Mouse (Mus musculus) 416B (cell line): Measurements from ENCODE around the gene Zfp609.
"Not testable (repeated sequence)": the region's sequence is repeated elsewhere in the genome, so short reads cannot be mapped to it uniquely, and the experiment has no call there.

ENCODE experiments used
- DNase-seq: peaks from one replicate; pipeline ENCODE4 v3.0.0; 2011; ENCODE audit warnings: low read depth

The Zfp609 gene

GRCm38 (mm10) chr9:65718195-65718594 lies 109.2 kb downstream of the Zfp609 start:
- DNase-seq: no peak

- no peak for DNase-seq
Measured at GRCm38 (mm10) chr9:65703926-65704595, 123.3 kb downstream of the Zfp609 start.

- DNase-seq: no peak
Measured at GRCm38 (mm10) chr9:65703241-65703640, 124.1 kb downstream of the Zfp609 start.

- no peak for DNase-seq
Measured at GRCm38 (mm10) chr9:65702286-65702685, 125.1 kb downstream of the Zfp609 start.

GRCm38 (mm10) chr9:65700504-65700903 lies 126.9 kb downstream of the Zfp609 start:
- DNase-seq: no peak

- no peak for DNase-seq
Measured at GRCm38 (mm10) chr9:65697992-65698391, 129.4 kb downstream of the Zfp609 start.

GRCm38 (mm10) chr9:65697356-65697755 lies 130.0 kb downstream of the Zfp609 start:
- DNase-seq: no peak

GRCm38 (mm10) chr9:65696337-65696736 lies 131.0 kb downstream of the Zfp609 start:
- DNase-seq: no peak

GRCm38 (mm10) chr9:65695646-65696045 lies 131.7 kb downstream of the Zfp609 start:
- peak; percentile 68 for DNase-seq

GRCm38 (mm10) chr9:65692959-65693603 lies 134.3 kb downstream of the Zfp609 start:
- DNase-seq: peak; percentile 68

GRCm38 (mm10) chr9:65692466-65692865 lies 134.9 kb downstream of the Zfp609 start:
- DNase-seq: no peak

- DNase-seq: not testable (repeated sequence)
Measured at GRCm38 (mm10) chr9:65689869-65690268, 137.5 kb downstream of the Zfp609 start.

GRCm38 (mm10) chr9:65684704-65685103 lies 142.7 kb downstream of the Zfp609 start:
- no peak for DNase-seq

GRCm38 (mm10) chr9:65682994-65683393 lies 144.4 kb downstream of the Zfp609 start:
- peak; percentile 68 for DNase-seq

- DNase-seq: no peak
Measured at GRCm38 (mm10) chr9:65682183-65682582, 145.2 kb downstream of the Zfp609 start.

GRCm38 (mm10) chr9:65681634-65681940 lies 145.8 kb downstream of the Zfp609 start:
- DNase-seq: no peak

- peak; percentile 62 for DNase-seq
Measured at GRCm38 (mm10) chr9:65680938-65681633, 146.3 kb downstream of the Zfp609 start.

- no peak for DNase-seq
Measured at GRCm38 (mm10) chr9:65679181-65679761, 148.1 kb downstream of the Zfp609 start.

- no peak for DNase-seq
Measured at GRCm38 (mm10) chr9:65677119-65677462, 150.3 kb downstream of the Zfp609 start.

GRCm38 (mm10) chr9:65676358-65677118 lies 150.8 kb downstream of the Zfp609 start:
- DNase-seq: peak; percentile 94

GRCm38 (mm10) chr9:65675461-65676357 lies 151.7 kb downstream of the Zfp609 start:
- DNase-seq: peak; percentile 53
